Mouse (Mus musculus): ENCODE measurements around the gene Ramac. TPM values are rescaled to one million over a fixed set of nuclear protein-coding genes. Genes with fewer than 3 reads are reported as not detected.

Ramac gene
- total RNA-seq (2017) = 106 and 121 TPM in 2 replicates

DNA sequence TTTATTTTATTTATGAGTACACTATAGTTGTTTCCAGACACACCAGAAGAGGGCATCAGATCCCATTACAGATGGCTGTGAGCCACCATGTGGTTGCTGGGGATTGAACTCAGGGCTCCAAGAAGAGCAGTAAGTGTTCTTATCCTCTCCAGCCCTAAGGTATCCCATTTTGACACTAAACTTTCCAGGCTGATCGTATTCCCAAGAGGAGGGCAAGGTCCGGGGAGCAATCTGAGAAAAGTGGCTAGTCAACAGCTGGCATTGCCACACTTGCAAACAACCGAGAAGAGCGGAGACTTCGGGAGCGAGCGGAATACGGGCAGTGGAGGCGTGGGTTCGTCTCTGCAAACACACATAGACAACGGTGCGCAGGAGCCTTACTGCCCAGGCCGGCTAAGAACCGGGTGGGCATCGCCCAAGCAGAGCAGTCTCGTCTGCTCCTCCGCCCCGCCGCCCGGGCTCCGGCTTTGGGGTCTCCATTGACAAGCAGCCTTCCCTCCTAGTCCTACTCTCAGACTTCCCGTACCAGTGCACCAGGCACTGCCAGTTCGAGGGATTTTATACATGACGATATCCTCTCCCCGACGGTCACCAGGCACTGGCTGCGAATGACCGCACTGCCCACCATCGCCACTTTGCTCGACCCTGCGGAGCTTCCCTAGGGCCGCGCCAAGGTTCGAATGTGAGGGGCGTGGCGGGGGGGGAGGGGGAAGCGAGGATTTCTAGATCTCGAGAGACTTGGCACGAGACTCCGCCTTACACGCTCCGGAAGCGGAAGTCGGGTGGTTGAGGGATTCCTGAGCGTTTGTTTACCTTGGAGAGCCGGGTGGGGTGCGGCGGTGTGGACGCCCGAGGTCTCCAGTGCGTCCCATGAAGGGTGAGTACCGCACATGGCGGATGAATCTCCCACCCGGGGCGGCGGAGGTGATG is at the start of gene Ramac:
Gene Ramac (plus strand): TSS at position 746 of the 930 bp plus-strand sequence.
- ATAC-seq (ENCODE audit: extremely low read depth, insufficient number of reproducible peaks, low FRiP score, poor library complexity, severe bottlenecking) = peak; percentile 95

DNA sequence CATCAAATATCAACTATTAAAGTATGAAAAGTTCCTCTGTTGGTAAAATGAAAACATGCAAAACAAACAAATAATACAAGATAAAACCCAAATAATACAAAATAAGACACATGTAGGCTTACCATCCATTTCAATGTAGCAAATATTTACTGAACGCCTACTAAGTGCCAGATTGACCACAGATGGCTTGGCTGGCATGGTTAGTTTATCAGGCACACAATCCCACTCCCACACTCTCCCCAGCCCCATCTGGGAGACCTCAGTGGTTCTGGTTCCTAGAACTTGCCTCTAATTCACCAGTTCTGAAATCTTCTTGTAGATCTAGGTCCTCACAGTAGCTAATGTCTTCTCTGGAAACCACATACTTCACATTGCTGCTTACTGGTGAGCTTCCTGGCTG is 44.1 kb upstream of the Ramac start:
- no peak for ATAC-seq (ENCODE audit: extremely low read depth, insufficient number of reproducible peaks, low FRiP score, poor library complexity, severe bottlenecking)

DNA sequence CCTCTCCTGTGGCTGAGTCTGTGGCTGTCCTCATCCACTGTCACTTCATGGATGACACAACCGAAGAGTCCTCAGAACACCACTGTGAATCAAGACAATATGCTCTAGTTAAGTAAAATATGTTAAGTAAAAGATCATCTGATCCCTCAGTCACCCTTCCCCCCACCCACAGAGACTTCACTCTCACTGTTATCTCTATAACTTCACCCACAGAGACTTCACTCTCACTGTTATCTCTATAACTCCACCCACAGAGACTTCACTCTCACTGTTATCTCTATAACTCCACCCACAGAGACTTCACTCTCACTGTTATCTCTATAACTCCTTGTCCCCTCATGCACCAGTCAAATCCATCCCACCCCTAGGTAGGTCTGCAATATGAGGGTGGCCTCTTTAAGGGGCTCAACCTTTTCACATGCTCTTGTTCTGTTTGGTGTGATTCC is 43.5 kb upstream of the Ramac start:
- ATAC-seq (ENCODE audit: extremely low read depth, insufficient number of reproducible peaks, low FRiP score, poor library complexity, severe bottlenecking) = no peak

DNA sequence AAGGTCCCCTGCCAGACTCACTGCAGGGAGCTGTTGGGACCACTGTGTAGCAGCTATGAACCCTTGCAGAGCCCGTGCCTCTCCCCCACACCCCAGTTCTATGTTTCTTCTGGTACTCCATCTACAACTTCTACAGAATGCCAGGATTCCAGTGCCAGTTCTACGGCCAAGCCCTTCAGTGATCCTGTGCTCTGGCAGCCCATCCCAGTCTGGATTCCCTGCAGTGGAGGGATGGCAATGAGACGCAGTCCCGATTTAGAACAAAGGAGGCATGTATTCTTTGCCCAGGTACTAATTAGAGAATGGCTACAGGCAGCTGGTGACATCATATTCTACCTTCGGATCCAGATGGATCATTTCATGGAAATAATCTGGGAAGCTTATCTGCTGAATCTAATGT is 41.5 kb upstream of the Ramac start:
- no peak for ATAC-seq (ENCODE audit: extremely low read depth, insufficient number of reproducible peaks, low FRiP score, poor library complexity, severe bottlenecking)

DNA sequence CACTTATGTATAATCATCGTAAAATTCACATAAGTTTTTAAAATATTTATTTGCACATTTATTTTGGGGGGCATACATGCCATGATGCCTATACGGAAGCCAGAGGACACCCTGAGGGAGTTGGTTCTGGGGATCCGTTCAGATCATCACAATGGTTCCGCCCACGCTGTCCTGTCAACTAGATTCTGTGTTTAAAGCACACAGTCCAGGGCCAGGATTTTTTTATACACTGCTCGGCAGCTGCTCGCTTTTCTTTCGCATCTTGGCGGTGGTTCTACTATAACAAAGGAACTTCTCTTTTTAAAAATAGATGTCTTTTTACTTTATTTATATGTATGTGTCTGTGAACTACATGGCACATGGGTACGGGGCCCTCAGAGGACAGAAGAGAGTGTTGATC is 38.9 kb upstream of the Ramac start:
- no peak for ATAC-seq (ENCODE audit: extremely low read depth, insufficient number of reproducible peaks, low FRiP score, poor library complexity, severe bottlenecking)

DNA sequence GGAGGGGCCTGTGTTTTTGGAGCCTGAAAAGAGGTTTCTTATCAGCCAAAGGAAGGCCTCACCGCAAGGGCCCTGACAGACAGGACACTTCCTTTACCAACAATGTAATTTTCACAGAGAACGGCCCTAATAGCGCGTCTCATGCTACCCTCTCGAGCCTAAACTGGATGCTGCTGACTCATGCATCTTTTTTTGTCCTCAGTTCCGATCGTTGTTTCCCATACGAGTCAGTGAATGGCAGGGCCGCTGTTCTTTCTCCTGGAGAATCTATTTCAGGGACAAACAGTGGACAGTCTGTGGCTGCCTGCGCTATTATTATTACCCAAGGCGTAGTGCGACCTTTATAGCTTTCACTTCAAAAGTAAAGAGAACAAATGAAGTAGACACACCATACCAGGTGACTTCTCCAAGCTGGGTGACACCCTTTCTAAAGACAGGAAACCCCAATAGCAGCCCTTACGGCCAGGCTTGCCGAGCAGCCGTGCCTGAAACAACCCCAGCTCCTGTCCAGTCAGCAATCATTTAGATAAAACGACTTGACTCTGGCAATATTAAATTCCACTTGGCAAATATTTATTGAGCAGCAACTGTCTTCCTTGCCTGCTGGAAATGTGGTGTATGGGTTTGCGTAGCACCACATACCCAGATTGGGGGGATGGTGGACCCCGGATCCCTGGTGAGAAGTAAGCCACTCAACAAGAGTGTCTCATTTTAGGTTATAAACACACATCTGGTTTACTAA is 36.6 kb upstream of the Ramac start:
- ATAC-seq (ENCODE audit: extremely low read depth, insufficient number of reproducible peaks, low FRiP score, poor library complexity, severe bottlenecking) = no peak

DNA sequence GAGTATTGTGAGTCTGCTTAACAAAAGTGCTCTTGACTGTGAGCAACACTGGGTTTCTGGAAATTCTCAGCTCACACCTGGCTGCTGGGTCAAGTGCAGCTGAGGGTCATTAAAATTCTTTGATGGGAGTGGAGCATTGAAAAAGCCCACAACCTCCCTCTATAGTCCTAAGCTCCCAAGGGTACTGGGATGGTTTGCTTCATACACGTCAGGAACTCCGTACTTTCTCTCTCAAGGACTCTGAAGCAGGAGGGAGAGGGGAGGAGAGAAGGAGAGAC is 36.1 kb upstream of the Ramac start:
- ATAC-seq (ENCODE audit: extremely low read depth, insufficient number of reproducible peaks, low FRiP score, poor library complexity, severe bottlenecking) = no peak

DNA sequence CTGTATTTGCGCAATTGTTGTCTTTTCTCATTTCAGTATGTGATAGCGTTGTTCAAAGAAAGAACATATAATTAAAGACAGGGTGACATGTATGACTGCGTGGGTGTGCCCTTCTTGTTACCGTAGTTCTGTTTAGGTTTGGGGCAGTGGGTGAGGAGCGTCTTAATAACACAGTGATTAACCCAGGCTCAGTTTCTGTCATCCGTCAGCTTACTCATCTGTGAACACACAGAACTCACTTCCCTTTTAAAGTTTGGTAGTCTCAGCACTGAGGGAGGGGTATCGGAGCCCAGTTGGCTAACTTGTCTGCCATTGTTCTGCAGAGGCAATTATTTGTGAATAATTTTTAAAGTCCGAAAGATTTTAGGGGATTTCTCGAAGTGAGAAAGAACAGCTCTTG is 35.0 kb upstream of the Ramac start:
- no peak for ATAC-seq (ENCODE audit: extremely low read depth, insufficient number of reproducible peaks, low FRiP score, poor library complexity, severe bottlenecking)

DNA sequence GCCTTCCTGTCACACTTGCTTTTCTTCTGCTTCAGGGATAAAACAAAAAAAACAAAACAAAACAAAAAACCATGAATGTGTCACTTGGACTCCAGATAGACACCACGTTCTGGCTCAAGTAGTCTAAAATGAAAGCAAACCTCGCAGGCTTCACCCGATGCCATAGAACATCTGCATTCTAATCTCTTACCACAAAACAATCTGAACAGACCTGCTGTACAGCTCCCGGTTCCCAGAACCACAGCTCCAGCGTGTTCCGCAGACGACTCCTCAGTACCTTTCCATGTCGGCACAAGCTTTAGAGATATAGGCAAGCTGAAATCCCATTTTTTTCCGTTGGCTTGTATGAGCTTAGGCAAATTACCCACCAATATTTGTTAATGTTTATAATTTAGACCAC is 32.9 kb upstream of the Ramac start:
- ATAC-seq (ENCODE audit: extremely low read depth, insufficient number of reproducible peaks, low FRiP score, poor library complexity, severe bottlenecking) = no peak

DNA sequence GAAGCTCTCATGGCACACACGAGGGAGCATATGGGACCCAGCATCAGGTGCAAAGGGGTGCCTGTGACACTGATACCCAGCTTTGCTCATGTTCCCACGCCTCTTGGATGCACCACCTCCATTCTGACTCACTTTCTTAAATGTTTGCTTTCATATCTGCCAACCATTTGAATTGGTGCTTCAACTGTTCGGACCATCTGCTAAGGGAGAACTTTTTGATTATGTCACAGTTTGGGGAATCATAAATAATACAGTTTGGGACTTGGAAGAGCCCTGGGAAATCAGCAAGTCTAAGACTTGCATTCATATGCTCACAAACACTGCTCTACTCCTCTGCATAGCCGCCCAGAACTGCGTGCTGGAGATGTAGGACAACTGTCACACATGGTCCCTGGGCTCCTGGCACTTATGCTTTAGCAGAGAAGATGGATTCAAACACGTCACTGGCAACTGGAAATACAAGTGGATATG is 31.5 kb upstream of the Ramac start:
- ATAC-seq (ENCODE audit: extremely low read depth, insufficient number of reproducible peaks, low FRiP score, poor library complexity, severe bottlenecking) = no peak

DNA sequence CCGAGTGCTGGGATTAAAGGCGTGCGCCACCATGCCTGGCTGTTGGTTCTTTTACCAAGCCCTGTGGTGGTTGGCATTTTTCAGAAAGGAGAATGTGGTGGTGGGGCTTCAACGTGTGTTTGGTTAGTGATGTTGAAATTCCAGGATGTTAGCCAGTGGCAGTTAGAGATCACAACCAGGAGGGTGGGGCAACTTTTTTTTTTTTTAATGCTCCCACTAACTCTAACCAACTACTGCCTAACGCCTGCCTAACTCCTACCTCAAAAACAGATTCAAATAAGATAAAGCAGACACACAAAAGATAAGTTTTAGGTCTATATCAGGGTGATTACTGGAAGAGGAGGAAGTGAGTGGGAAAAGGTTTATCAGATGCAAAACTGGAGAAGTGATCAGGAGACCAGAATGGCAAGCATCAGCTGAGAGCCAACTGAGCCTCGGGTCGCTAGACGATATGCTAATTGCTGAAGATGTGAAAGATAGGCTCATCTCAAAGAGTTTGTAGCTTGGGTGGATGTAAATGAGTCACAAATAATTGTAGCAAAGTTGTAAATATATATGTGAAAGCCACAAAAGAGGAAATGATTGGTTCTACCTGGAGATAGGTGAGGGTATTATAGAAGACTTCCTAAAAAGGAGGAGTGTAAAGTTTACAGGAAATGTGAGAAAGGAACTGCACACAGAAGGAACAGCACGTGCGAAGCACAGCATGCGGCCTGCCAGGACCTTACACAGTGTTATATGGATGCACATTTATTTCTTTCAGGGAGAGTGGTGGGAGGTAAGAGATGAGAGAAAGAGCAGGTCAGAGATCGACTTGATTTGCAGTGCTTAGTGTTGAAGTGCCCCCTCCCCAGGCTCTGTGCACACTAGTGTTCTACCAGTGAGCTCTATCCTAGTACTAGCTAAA is 30.3 kb upstream of the Ramac start:
- no peak for ATAC-seq (ENCODE audit: extremely low read depth, insufficient number of reproducible peaks, low FRiP score, poor library complexity, severe bottlenecking)

DNA sequence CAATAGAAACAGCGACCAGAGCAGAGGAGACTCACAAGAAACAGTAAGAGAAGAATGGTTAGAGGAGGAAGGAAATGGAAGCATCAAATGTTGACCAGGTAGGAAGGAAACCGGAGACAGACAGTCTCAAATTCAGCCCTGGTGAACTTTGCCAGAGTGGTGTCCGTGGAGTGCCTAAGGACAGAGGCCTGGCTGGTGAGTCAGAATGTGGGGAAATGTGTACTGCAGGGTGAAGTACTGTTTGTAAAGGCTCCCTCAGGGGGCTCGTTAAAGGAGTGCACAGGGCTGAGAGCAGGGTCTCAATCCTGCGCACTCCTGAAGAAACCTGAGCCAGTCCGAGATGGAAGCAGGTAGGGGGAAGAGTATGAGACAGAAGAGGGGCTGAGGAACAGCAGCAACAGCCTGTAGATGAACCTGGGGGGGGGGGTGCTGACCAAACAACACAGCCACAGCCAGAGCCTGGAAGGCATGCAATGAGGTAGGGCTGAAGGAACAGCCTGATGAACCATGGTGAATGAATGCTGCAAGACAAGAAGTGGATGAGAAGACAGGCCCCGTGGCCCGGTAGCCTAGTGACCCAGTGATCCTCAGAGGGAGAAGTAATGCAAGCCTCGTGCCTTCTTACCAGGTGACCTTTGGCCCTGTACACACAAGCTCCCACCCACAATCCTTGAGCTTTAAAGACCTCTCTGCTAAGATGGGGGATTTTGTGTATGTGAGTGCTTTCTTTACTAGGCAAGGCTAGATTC is 27.3 kb upstream of the Ramac start:
- ATAC-seq (ENCODE audit: extremely low read depth, insufficient number of reproducible peaks, low FRiP score, poor library complexity, severe bottlenecking) = no peak

DNA sequence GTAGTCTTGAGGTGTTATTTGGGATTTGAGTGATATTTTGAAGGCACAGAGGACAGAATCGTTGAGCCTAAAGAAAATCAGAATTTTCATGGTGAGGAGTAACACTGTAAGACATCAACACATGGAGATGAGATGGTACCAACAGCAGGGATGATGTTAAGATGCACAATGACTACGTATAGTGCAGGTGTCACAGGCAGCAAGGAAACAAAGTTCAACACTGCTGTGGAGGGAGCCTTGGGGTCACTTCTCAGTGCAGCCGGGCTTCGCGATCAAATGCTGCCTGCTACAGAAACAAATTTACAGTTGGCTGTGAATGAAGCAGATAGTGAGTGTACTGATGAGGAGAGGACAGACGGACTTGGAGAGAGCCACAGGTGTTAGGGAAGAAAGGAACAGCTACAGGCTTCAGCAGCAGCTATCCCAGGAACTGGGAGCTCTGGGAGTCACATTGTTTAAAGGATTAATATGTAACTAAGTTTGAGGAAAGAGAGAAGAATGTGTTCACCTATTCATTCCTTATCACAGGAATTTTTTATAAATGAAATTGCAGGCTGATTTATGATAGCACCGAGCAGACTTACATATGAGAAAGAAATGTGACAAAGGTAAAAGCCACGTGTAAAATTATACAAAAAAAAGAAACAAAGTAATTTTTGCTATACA is 23.9 kb upstream of the Ramac start:
- no peak for ATAC-seq (ENCODE audit: extremely low read depth, insufficient number of reproducible peaks, low FRiP score, poor library complexity, severe bottlenecking)

DNA sequence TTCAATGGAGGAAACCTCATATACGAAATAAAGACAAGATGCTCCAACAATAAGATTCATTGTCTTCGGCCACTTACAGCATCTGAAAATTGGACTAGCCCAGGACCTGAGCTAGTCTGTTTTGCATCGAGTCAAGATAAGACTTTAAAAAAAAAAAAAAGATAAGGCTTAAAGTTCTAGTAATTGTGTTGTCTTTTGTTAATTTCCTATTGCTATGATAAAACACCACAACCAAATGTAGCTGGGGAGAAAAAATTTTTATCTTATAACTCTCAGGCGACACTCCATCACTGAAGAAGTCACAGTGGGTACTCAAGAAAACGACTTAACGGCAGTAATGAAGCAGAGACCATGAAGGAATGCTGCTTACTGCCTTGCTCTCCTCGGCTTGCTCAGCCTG is 22.7 kb upstream of the Ramac start:
- ATAC-seq (ENCODE audit: extremely low read depth, insufficient number of reproducible peaks, low FRiP score, poor library complexity, severe bottlenecking) = no peak

DNA sequence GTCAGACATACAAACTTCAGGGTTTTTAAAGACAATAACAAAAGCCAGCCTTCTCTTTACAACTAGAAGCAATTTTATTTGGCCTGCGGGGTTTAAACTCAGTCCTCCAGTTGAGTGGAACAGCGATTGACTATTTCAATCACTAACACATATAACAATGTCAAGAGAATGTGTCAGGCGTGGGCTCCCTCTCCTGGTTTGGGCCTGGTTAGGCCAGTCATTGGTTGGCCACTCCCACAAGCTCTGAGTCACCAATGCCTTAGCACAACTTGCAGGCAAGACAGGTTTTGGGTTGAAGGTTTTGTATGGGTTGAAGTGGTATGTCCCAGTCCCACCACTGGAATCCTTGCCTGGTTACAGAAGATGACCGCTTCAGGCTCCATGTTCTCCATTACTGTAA is 18.6 kb upstream of the Ramac start:
- ATAC-seq (ENCODE audit: extremely low read depth, insufficient number of reproducible peaks, low FRiP score, poor library complexity, severe bottlenecking) = no peak

DNA sequence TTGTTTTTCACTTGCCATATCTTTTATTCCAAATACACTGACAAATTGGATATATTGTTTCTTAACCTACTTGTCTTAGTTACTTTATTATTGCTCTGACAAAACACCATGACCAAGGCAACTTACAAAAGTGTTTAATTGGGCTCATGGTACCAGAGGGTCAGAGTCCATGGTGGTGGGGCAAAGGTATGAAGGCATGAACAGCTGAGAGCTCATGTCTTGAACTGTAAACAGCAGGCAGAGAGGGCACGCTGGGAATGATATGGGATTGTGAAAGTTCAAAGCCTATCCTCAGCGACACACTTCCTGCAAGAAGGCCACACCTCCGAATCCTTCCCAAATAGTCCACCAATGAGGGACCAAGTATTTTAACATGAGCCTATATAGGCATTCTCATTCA is 14.8 kb upstream of the Ramac start:
- no peak for ATAC-seq (ENCODE audit: extremely low read depth, insufficient number of reproducible peaks, low FRiP score, poor library complexity, severe bottlenecking)

DNA sequence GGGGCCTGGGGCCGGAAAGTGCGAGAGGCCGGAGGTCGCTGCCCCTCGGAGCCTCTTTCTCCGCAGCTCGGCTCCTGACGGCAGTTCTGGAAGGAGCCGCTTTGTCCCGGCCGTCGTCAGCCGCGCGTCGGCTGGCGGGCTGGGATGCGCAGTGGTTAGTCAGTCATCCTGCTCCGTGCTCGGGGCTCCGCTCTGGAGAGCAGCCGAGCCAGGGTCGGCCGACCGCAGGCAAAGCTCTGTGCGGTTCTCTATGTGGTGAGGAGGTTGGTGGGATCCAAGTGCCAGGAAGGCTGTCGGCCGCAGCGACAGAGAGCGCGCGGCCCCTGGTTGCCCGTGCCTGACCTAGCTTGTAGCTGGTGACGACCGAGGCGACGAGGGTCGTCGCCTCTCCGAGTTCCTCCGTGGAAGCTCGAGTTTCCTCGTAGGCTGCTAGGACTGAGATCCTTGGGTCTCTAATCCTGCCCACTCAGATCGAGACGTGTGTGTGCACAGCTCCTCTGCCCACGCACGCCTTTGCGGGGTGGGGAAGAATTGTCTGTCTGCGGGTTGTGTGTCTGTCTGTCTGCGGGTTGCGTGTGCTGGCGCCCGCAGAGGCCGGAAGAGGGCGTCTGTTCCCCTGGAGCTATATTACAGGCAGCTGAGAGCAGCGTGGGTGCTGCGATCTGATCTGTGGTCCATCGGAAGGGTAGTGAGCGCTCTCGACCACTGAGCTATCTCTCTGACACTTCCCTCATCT is 553 bp downstream of the Ramac start:
- peak; percentile 48; the same call in 1 of the 2 replicates for ATAC-seq (ENCODE audit: extremely low read depth, insufficient number of reproducible peaks, low FRiP score, poor library complexity, severe bottlenecking)
